Mouse (Mus musculus) midbrain, embryonic 14.5 days (tissue): Measurements from ENCODE around the gene Cbx1. TPM values are rescaled to one million over a fixed set of nuclear protein-coding genes. Genes with fewer than 3 reads are reported as not detected.
"Not testable (repeated sequence)": the region's sequence is repeated elsewhere in the genome, so short reads cannot be mapped to it uniquely, and the experiment has no call there.

Experiments used
- ATAC-seq: fragments of 200-750 bp; cut with Nextera tagmentation; 2 replicates; pipeline ENCODE4 v1.8.0; 2017; ENCODE audit warnings: moderate number of reproducible peaks, moderate library complexity; ENCODE audit not compliant: low FRiP score, low TSS enrichment
- DNase-seq: peaks from one replicate; pipeline ENCODE4 v3.0.0-alpha.2; 2015
- H3K27ac ChIP-seq: fragments of 300-500 bp; sonication (generic); replicated peaks from 2 replicates; pipeline ENCODE4 v1.5.1; 2014; ENCODE audit warnings: mild to moderate bottlenecking, low read depth, low read length, moderate library complexity
- H3K27me3 ChIP-seq: fragments of 300-500 bp; sonication (generic); 2 replicates; pipeline ENCODE4 v1.6.1; 2014; ENCODE audit warnings: low read length, control low read depth, mixed read lengths; ENCODE audit not compliant: control insufficient read depth, insufficient read depth
- H3K36me3 ChIP-seq: fragments of 300-500 bp; sonication (generic); 2 replicates; pipeline ENCODE4 v1.6.1; 2014; ENCODE audit warnings: low read length, control low read depth; ENCODE audit not compliant: control insufficient read depth, insufficient read depth
- H3K4me1 ChIP-seq: fragments of 300-500 bp; sonication (generic); 2 replicates; pipeline ENCODE4 v1.6.1; 2014; ENCODE audit warnings: mild to moderate bottlenecking, antibody characterized with exemption, low read length, control low read depth; ENCODE audit not compliant: control insufficient read depth, insufficient read depth
- H3K4me2 ChIP-seq: fragments of 300-500 bp; sonication (generic); 2 replicates; pipeline ENCODE4 v1.6.1; 2014; ENCODE audit warnings: mild to moderate bottlenecking, low read length, moderate library complexity
- H3K4me3 ChIP-seq: fragments of 300-500 bp; sonication (generic); replicated peaks from 2 replicates; pipeline ENCODE4 v1.5.1; 2014; ENCODE audit warnings: low read depth, low read length
- H3K9ac ChIP-seq: fragments of 300-500 bp; sonication (generic); replicated peaks from 2 replicates; pipeline ENCODE4 v1.6.1; 2014; ENCODE audit warnings: mild to moderate bottlenecking, low read length, moderate library complexity
- H3K9me3 ChIP-seq: fragments of 300-500 bp; sonication (generic); 2 replicates; pipeline ENCODE4 v1.6.1; 2016; ENCODE audit warnings: low read length, control low read depth, mixed read lengths; ENCODE audit not compliant: control insufficient read depth
- WGBS: fragments of 180-500 bp; shearing (Covaris S2); extraction: QIAGEN DNeasy Blood & Tissue Kit; methylation state at CpG from one replicate; pipeline ENCODE4 v1.1.7; 2014; 5-methylcytosine and 5-hydroxymethylcytosine counted together
- polyA plus RNA-seq: library from polyadenylated mRNA; unstranded; fragments of >200 nt; fragmentation: Nextera tagmentation; extraction: Ambion mirVana; gene quantifications from 2 replicates; pipeline ENCODE4 v1.2.1, GENCODE M21; 2014

The Cbx1 gene
- polyA plus RNA-seq, 1 experiment from 2014 or later: 73.9 TPM

DNA sequence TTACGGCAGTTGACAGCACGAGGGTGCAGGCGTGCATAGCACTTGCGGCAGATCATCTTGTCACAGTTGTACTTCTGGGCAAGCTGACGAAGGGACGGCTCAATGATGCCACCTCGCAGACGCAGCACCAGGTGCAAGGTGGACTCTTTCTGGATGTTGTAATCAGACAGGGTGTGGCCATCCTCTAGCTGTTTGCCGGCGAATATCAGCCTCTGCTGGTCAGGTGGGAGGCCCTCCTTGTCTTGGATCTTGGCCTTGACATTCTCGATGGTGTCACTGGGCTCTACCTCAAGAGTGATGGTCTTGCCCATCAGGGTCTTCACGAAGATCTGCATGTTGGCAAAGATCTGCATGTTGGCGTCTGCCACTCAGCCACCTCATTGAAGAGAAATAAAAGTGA, 6.6 kb downstream of the Cbx1 start:
- DNase-seq (no peak), ATAC-seq (no peak)
- Histone ChIP-seq H3K9ac (no peak overlapping the region), H3K27ac (no peak overlapping the region), H3K27me3 (no peaks in the 10 kb centered on the region), H3K4me3 (no peak overlapping the region), H3K9me3 (no peaks in the 10 kb centered on the region), H3K4me2 (no peak overlapping the region), H3K4me1 (peaks cover 4% of the 10 kb centered on the region), H3K36me3 (peaks cover 14% of the 10 kb centered on the region)
- 98% methylated on average over 13 of the region's 13 CpGs for WGBS

DNA sequence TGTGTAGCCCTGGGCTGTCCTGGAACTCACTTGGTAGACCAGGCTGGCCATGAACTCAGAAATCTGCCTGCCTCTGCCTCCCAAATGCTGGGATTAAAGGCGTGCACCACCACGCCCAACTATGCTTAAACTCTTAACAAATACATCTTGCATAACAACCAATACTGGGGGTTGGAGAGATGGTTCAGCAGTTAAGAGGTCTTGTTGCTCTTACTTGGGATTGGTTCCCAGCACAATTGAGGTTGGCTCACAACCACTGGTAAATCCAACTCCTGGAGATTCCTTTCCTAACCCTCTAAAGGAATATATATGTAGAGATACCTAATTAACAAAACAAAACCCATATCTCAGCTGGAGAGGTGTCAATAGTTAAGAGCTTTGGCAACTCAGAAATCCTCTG, 7.2 kb downstream of the Cbx1 start:
- ATAC-seq: no peak
- 92% methylated on average over 2 of the region's 2 CpGs for WGBS
- Histone ChIP-seq H3K27ac (no peak overlapping the region), H3K4me1 (no peaks in the 10 kb centered on the region; the same call in none of the 2 replicates), H3K36me3 (peaks cover 18% of the 10 kb centered on the region), H3K27me3 (no peaks in the 10 kb centered on the region), H3K9me3 (no peaks in the 10 kb centered on the region), H3K9ac (no peak overlapping the region), H3K4me2 (no peak overlapping the region), H3K4me3 (no peak overlapping the region)
- DNase-seq: no peak

DNA sequence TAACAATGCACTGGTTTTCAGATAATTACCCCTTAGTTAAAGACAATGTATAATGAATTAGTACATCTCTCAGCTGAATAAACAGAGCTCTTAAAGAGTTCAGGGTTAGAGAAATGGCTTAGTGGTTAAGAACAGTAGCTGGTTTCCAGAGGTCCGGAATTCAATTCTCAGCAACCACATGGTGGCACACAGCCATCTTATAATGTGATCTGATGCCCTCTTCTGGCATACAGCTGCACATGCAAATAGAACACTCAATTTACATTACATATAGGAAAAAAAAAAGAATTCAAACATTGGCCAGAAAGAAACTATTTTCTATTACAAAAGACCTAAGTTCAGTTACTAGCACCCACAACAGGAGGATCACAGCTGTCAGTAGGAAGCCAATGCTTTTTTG, 7.7 kb downstream of the Cbx1 start:
- Histone ChIP-seq H3K4me2 (no peak overlapping the region), H3K4me3 (no peak overlapping the region), H3K27ac (no peak overlapping the region), H3K9me3 (no peaks in the 10 kb centered on the region), H3K36me3 (peaks cover 22% of the 10 kb centered on the region), H3K4me1 (no peaks in the 10 kb centered on the region; the same call in 1 of the 2 replicates), H3K9ac (no peak overlapping the region), H3K27me3 (no peaks in the 10 kb centered on the region)
- 68% methylated on average over 1 of the region's 1 CpGs for WGBS
- ATAC-seq (no peak), DNase-seq (peak; percentile 18)

GRCm38 (mm10) chr11:96799511-96799910, 10.6 kb downstream of the Cbx1 start:
- no peaks in the 10 kb centered on the region for H3K9me3 ChIP-seq
- no peak overlapping the region for H3K4me3 ChIP-seq
- no peaks in the 10 kb centered on the region for H3K27me3 ChIP-seq
- 90% methylated on average over 2 of the region's 2 CpGs for WGBS
- no peaks in the 10 kb centered on the region for H3K4me1 ChIP-seq
- H3K9ac ChIP-seq: no peak overlapping the region
- H3K36me3 ChIP-seq: peaks cover 51% of the 10 kb centered on the region
- no peak for ATAC-seq
- no peak overlapping the region for H3K27ac ChIP-seq
- no peak for DNase-seq
- no peak overlapping the region for H3K4me2 ChIP-seq

GRCm38 (mm10) chr11:96805606-96806005, 16.7 kb downstream of the Cbx1 start:
- H3K36me3 ChIP-seq: peaks cover 94% of the 10 kb centered on the region
- no peaks in the 10 kb centered on the region for H3K27me3 ChIP-seq
- H3K4me3 ChIP-seq: no peak overlapping the region
- no peaks in the 10 kb centered on the region for H3K9me3 ChIP-seq
- H3K27ac ChIP-seq: no peak overlapping the region
- no peaks in the 10 kb centered on the region for H3K4me1 ChIP-seq
- ATAC-seq: no peak
- 93% methylated on average over 5 of the region's 5 CpGs for WGBS
- no peak overlapping the region for H3K4me2 ChIP-seq
- DNase-seq: no peak
- H3K9ac ChIP-seq: no peak overlapping the region

DNA sequence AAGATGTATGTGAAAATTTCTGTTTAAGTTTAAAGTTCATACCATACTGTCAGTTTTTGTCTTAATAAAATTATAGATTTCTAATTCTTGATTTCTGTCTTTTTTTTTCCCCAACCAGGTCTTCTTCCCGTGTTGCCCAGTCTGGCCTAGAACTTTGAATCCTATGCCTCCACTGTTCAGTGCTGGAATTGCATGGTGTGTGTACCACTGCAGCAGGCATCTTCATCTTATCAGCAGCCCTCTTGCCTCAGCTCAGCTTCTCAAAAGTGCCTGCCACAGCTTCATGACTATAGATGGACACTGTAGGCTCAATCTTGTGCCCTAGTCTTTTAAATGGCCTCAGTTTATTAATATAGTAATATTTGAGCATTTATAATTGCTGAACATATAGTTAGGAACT, 19.1 kb downstream of the Cbx1 start:
- Histone ChIP-seq H3K36me3 (peaks cover 80% of the 10 kb centered on the region), H3K4me1 (no peaks in the 10 kb centered on the region), H3K4me3 (no peak overlapping the region), H3K27ac (no peak overlapping the region), H3K9ac (no peak overlapping the region), H3K9me3 (no peaks in the 10 kb centered on the region), H3K27me3 (no peaks in the 10 kb centered on the region), H3K4me2 (no peak overlapping the region)
- WGBS: 57% methylated on average over 1 of the region's 1 CpGs
- DNase-seq (peak; percentile 26), ATAC-seq (no peak)

DNA sequence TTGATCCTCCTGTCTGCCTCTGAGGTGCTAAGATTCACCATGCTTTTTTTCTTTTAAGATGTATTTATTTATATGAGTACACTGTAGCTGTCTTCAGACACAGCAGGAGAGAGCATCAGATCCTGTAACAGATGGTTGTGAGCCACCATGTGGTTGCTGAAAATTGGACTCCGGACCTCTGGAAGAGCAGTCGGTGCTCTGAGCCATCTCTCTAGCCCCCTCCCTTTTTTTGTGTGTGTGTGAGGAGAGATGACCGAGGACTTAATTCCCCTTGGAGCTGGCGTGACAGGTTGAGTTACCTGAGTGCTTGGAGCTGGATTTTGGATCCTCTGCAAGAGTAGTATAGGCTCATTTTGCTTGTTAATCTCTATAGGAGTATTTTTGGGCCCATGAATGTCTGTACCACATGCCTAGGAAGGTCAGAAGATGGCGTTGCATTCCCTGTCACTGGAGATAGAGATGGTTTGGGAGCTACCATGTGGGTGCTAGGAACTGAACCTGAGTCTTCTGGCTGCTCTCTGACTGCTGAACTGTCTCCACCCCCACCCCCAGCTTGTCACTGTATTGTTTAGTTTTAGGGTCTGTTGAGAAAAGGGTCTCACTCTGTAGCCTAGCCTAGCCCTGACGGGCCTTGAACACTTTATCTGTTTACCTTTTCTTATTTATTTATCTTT, 20.8 kb downstream of the Cbx1 start:
- Histone ChIP-seq H3K4me2 (no peak overlapping the region), H3K27me3 (no peaks in the 10 kb centered on the region), H3K27ac (no peak overlapping the region), H3K36me3 (peaks cover 75% of the 10 kb centered on the region), H3K4me3 (no peak overlapping the region), H3K9me3 (no peaks in the 10 kb centered on the region), H3K4me1 (no peaks in the 10 kb centered on the region), H3K9ac (no peak overlapping the region)
- ATAC-seq (no peak), DNase-seq (no peak)
- 93% methylated on average over 6 of the region's 6 CpGs for WGBS

DNA sequence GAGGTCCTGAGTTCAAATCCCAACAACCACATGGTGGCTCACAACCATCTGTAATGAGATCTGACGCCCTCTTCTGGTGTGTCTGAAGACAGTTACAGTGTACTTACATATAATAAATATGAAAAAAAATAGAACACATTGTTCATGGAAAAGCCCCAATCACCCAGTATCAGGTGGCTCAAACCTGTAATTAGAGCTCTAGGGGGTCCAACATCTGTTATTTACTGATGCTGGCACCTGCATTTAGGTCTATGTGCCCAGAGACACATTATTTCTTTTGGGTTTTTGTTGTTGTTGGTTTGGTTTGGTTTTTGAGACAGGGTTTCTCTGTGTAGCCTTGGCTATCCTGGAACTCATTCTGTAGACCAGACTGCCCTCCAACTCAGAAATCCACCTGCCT, 22.3 kb downstream of the Cbx1 start:
- not testable (repeated sequence) for H3K4me1 ChIP-seq, H3K4me3 ChIP-seq, H3K27ac ChIP-seq, H3K9ac ChIP-seq, DNase-seq, H3K4me2 ChIP-seq, H3K9me3 ChIP-seq, H3K27me3 ChIP-seq, ATAC-seq
- peaks cover 72% of the 10 kb centered on the region for H3K36me3 ChIP-seq
- 93% methylated on average over 1 of the region's 1 CpGs for WGBS

- H3K36me3 ChIP-seq: peaks cover 76% of the 10 kb centered on the region
Observed at GRCm38 (mm10) chr11:96813455-96813854, 24.5 kb downstream of the Cbx1 start.

More at GRCm38 (mm10) chr11:96813455-96813854, 24.5 kb downstream of the Cbx1 start:
- no peak overlapping the region for H3K4me2 ChIP-seq
- DNase-seq (no peak), ATAC-seq (no peak)
- no peak overlapping the region for H3K27ac ChIP-seq
- no peaks in the 10 kb centered on the region for H3K9me3 ChIP-seq
- H3K9ac ChIP-seq: no peak overlapping the region
- WGBS: 90% methylated on average over 4 of the region's 4 CpGs
- no peaks in the 10 kb centered on the region for H3K27me3 ChIP-seq
- H3K4me3 ChIP-seq: no peak overlapping the region
- no peaks in the 10 kb centered on the region for H3K4me1 ChIP-seq
